Mouse (Mus musculus) c-Kit-positive CD71-negative TER-119-negative erythroid progenitor cells, embryonic 14.5 days (primary cell): ENCODE data around the gene Atn1.
A peak's percentile ranks its signal among the peaks of the same experiment; 100 is the strongest.

Experiments
- DNase-seq: peaks from one replicate; pipeline ENCODE4 v3.0.0-alpha.2; 2013; ENCODE audit warnings: low read depth

The Atn1 gene

DNA sequence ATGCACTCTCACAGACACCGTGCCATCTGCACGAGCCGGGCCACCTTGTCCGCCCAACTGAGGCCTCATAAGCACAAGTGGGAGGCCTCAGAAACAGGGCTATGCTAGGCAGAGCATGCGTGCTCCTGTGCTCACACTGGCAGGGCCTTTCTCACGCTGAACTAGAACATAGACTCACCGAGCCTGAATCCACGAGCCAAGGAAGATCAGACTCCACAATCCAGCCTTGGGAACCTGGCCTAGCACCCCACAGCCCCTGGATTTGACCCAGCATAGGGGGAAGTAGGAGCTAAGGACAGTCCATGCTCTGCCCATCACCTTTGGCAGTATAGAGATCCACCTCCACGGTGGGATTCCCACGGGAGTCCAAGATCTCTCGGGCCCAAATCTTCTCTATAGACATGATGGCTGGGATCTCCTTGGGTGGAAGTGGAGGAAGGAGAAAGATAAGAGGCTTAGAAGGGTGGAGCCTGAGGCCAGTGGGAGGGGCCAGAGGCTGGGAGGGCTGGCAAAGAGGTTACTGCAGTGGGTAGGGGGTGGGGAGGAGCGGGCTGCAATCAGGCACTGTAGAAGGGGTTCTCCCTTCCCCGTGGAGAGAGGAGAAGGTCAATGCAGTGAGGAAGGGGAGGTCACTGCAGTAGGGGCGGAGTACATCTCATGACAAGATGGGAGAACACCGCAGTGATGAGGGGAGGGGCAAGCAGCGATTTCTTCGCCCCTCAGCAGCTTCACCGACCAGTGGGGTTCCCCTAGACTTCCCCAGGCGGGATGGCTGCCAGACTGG is 11.8 kb upstream of the Atn1 start:
- DNase-seq, result no peak

DNA sequence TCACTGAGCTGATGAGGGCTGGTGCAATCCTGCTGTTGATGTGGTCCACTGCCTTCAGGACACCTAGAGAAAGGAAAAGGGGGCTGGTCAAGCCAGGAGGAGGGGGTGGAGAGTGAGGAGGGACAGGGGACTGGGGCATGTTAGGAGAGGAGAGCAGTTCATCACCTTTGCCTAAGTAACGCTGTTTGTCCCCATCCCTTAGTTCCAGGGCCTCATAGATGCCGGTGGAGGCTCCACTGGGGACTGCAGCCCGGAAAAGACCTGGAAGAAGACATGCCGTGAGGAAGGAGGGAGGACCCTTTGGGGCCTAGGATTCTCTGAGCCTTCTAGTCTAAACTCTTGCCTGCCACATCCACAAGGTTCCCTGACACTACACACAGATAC is 11.2 kb upstream of the Atn1 start:
- DNase-seq, result no peak

- no peak for DNase-seq
Measured at GRCm38 (mm10) chr6:124765951-124766350, 9.6 kb upstream of the Atn1 start.

- DNase-seq, result peak; percentile 85
Measured at GRCm38 (mm10) chr6:124759259-124759658, 2.9 kb upstream of the Atn1 start.

DNA sequence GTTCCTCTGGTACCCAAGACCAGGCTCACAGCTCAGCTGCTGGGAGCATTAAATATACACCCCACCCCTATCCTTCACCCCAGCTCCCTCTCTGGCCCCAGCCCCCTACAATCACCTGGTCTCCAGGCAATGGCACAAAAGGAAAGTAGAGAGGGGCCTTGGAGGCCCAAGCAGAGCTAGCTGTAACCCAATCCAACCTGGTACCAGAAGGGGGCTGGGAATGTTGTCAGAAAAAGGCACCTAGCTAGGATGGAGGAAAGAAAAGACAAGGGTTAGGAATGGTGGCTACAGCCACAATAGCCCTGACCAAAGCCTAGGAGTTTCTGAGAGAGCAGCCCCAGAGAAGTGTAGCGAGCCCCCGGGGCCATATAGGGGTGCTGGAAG is 2.5 kb upstream of the Atn1 start:
- no peak for DNase-seq

DNA sequence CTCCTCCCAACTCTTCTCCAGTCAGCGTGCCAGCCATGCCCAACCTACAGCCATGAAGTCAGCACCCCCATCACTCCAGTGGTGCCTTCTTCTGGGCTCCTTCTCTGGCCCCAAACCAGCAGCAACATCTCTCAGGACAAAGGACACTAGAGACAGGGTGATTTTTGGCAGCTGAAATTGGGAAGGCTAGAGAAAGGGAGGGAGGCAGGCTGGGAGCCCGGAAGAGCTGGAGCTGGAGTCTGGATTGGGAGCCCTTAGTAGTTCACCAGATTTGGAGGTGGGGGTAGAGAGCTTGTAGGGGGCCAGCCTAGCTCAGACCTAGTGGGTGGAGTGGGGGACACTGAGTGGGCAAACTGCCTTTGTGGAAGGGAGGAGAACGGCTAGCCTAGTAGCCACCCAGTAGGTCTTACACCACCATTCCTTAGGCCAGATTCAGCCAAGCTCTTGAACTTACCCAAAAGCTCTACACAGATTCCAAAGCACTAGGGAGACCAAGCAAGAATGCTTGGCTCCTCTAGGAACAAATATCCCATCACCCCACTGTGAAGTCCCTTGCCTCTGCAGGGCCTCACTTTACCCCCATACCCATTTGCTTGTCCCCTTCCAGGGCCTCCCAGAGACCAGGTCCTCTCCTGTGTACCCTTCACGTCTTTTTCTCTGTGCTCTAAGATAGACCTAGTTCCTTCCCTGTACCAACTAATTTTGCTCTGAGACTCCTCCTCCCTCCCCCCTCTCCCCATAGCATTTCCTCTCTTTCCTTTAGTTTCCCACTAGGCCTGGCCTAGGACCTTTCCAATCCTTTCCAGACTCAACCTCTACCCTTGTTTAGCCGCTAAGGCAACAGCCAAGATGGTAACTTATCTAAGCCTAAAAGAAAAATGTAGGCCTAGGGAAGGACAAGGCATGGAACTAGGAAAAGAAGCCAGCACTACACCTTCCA is 1.9 kb upstream of the Atn1 start:
- DNase-seq, result no peak

GRCm38 (mm10) chr6:124757351-124757880 is 1.1 kb upstream of the Atn1 start:
- no peak for DNase-seq

DNA sequence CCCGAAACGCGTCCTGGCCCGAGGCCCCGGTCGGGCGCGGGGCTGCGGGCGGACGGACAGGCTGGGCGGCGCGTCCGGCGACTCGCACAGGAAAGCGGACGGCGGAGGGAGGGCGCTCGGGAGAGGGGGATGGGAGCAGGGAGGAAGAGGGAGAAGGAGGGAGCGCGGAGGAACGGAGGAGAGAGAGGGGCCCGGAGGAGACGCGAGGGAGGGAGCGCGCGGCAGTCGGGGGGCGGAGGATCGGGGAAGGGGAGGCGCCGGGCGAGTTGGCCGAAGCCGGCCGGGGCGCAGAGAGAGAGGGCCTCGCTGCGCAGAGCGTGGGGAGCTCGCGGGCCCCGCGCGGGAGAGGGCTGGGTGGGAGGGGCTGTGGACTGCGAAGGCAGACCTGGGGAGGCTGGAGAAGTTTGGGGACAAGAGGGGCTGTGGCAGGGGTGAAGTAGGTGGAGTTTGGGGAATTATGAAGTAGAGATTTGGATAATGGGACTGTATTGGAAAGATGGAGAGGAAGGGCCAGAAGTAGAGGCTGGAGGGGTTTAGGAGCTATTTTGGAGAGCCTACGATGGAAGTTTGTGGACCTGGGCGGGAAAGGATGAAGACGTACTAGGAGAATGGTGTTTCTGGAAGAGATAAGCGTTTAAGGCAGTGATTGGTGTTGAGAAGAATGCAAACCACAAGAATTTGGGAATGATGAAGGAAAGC is 477 bp upstream of the Atn1 start:
- no peak for DNase-seq

DNA sequence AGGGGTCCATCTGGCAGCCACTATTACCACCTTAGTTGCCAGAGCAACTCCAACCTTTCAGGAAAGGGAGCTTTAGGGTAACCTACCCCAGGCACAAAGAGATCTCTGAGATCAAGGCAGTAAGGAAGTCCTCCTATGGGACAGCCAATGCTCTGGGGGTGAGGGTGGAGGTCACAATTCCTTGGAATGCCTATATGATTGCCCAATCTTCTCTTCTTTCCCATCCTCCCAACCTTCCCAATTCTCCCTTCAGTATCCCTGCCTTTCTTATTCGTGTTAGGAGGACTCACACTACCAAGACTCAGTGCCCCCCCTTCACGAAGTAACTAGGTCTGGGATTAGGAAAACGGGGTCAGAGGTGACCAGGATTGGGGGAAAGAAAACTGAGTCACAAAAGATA is 1.0 kb downstream of the Atn1 start:
- no peak for DNase-seq

GRCm38 (mm10) chr6:124753861-124754260 is 2.5 kb downstream of the Atn1 start:
- no peak for DNase-seq

- no peak for DNase-seq
Measured at GRCm38 (mm10) chr6:124750405-124750804, 5.9 kb downstream of the Atn1 start.

DNA sequence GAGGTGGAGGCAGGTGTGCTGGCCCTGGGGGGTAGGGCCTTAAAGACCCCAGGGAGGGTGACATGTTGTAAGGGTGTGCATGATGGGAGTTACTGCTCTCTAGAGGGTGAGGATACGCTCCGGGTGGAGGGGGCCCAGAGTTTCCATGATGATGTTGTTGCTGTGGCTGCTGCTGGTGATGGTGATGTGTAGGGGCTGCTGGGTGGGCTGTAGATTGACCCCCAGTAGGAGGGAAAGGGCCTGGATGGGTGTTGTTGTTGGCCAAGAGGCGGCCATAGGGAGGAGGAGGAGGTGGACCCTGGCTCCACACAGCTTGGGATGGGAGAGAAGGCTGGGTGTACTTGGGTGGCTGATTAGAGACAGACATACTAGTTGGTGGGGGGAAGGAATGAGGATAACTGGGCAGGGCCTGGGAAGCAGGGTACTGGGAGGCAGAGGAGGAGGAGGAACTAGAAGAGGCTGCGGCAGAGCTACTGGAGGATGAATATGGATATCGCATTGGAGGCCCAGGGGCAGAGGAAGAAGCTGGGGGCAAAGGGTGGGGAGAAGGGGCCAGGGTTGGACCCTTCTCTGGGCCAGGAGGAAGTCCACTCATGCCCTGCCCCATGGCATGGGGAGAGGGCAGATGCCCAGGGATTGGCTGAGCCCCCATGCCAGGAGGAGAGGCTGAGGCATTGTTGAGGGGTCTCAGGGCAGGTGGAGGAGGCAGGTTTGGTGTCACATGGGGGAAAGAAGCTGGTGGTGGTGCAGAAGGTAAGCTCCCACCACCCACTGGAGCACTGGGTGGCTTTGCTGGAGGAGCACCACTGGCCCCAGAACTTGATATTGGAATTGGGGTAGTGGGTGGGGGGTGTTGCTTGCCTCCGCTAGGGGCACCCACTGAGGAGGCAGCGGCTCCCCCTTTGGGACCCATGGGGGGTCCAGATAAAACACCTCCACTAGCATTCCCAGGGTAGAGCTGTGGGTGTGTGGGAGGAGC is 9.4 kb downstream of the Atn1 start:
- DNase-seq, result no peak

DNA sequence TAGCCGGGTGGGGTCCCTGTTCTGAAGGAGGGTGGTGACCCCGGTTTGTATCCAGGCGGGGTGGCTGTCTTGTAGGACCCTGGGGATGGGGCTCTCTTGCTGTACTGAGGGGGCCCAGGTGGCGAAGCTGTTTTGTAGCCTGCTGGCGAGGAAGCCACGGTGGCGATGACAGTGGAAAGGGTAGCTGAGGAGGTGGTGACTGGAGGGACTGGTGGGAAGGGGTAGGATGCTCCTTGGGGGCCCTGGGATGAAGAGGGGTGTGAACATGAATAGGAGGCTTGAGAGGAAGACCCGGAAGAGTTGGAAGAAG is 10.1 kb downstream of the Atn1 start:
- no peak for DNase-seq

DNA sequence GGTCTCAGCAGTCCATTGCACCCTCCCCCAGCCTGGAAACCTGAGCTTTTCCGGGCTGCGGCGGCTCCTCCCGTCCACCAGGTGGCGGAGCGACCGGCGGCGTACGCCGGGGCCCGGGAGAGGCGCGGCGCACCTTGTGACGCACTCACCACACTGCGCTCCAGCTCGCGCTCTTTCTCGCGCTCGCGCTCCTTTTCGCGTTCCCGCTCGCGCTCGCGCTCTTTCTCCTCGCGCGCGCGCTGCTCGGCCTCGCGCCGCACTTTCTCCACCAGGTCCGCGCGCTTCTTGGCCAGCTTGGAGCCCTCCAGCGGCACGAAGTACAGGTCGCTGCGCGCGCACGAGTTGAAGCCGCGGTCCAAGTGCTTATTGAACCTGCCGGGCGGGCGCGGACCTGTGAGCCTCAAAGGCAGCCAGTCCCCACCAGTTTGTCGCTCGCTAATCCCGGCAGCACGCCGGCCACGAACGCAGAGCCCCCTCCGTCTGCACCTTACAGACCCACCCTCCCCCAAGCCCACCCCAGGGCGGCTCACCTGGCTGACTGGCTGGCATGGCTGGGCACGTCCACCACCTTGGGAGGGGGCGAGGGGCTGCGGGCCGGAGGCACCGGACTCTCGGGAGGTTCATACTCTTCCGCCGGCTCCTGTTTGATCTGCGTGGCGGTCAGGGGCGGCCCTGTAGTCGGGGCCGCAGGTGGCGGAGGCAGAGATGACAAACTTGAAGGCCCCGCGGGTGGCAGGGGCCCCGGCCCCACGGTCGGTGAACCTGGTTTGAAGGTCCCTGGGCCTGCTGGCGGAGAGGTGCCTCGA is 10.6 kb downstream of the Atn1 start:
- peak; percentile 93 for DNase-seq

DNA sequence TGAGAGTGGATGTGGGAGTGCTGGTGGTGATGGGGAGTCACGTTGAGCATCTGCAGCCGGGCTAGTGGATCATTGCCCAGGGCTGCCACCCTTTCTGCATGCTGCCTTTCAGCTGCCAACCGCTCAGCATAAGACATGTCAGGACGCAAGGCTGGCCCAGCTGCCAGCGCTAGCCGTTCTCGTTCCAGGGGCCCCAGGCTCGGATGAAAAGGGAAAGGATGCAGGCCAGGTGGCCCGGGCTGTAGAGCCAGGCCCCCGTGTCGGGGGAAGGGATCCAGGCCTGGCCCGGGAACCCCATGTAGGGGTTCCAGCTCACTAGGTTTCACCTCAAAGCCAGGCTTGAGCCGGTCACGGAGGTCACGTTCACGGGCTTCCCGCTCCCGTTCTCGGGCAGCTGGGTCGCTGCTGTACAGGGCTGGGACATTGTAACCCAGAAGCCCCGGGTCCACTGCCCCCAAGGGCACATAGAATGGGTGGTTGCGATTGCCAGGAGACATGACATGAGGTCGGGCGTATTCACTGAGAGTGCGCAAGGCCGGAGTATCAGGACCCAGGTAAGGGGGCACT is 11.5 kb downstream of the Atn1 start:
- DNase-seq, result no peak

GRCm38 (mm10) chr6:124743647-124744046 is 12.7 kb downstream of the Atn1 start:
- no peak for DNase-seq

- DNase-seq, result no peak
Measured at GRCm38 (mm10) chr6:124742839-124743514, 13.3 kb downstream of the Atn1 start.

- DNase-seq, result no peak
Measured at GRCm38 (mm10) chr6:124741842-124742241, 14.5 kb downstream of the Atn1 start.
